ENCODE assay signal across 9 mouse cellular contexts in genomic region chr9:121839622-121839965, GRCm38 (mm10). TPM values are rescaled to one million over a fixed set of nuclear protein-coding genes. Genes with fewer than 3 reads are reported as not detected.
A peak's percentile ranks its signal among the peaks of the same experiment; 100 is the strongest.
DNase-seq lines count a peak whose midpoint lies in the region; ATAC-seq and TF ChIP-seq lines count a peak whose summit lies in the region.
"Had no signal": no experiment of that assay in that cellular context is flagged by ENCODE, and none has a peak within 500 bp of the region (broad histone marks: within the 10 kb centered on the region; RNA-seq: fewer than 3 reads in every experiment).

No protein-coding gene starts in this region.

- ATAC-seq in kidney, embryonic 15.5 days (replicated peaks; ENCODE audit: low FRiP score): peak; percentile 12; the same call in 1 of the 2 replicates
- no peak; the same call in 1 of the 2 replicates for ATAC-seq in embryonic facial prominence, embryonic 13.5 days (ENCODE audit: insufficient number of reproducible peaks, insufficient read depth, low FRiP score, low TSS enrichment, low read depth)
- ATAC-seq in intestine, embryonic 15.5 days: peak; percentile 41; the same call in 1 of the 2 replicates
- peak; percentile 55; the same call in 1 of the 2 replicates for ATAC-seq in midbrain, postnatal 0 days (ENCODE audit: low FRiP score)

- no peaks in the 10 kb centered on the region for H3K36me3 ChIP-seq in kidney, embryonic 15.5 days
- no peaks in the 10 kb centered on the region for H3K36me3 ChIP-seq in embryonic facial prominence, embryonic 13.5 days
- H3K36me3 ChIP-seq in intestine, embryonic 15.5 days: no peaks in the 10 kb centered on the region
- no peaks in the 10 kb centered on the region for H3K36me3 ChIP-seq in midbrain, postnatal 0 days (ENCODE audit: insufficient read depth, low read length)

- 33% methylated on average over 7 of the region's 7 CpGs for WGBS in kidney, embryonic 15.5 days
- WGBS in embryonic facial prominence, embryonic 13.5 days: 34% methylated on average over 7 of the region's 7 CpGs
- 34% methylated on average over 7 of the region's 7 CpGs for WGBS in intestine, embryonic 15.5 days
- 30% methylated on average over 7 of the region's 7 CpGs for WGBS in midbrain, postnatal 0 days

- peak overlapping the region; percentile 60 for H3K4me3 ChIP-seq in kidney, embryonic 15.5 days (replicated peaks)
- H3K4me3 ChIP-seq in embryonic facial prominence, embryonic 13.5 days: peak overlapping the region; percentile 47
- H3K4me3 ChIP-seq in intestine, embryonic 15.5 days (replicated peaks): peak overlapping the region; percentile 46
- H3K4me3 ChIP-seq in midbrain, postnatal 0 days (ENCODE audit: low read depth, low read length): peak overlapping the region; percentile 52

- peaks cover 12% of the 10 kb centered on the region for H3K4me1 ChIP-seq in kidney, embryonic 15.5 days
- 0 out of 2 replicates have a peak, but pooled peaks cover 5% of the 10 kb centered on the region for H3K4me1 ChIP-seq in embryonic facial prominence, embryonic 13.5 days
- 0 out of 2 replicates have a peak, but pooled peaks cover 6% of the 10 kb centered on the region for H3K4me1 ChIP-seq in intestine, embryonic 15.5 days (replicated peaks)
- 0 out of 2 replicates have a peak, but pooled peaks cover 2% of the 10 kb centered on the region for H3K4me1 ChIP-seq in midbrain, postnatal 0 days (ENCODE audit: insufficient read depth, low read length)

- no peaks in the 10 kb centered on the region for H3K27me3 ChIP-seq in kidney, embryonic 15.5 days
- no peaks in the 10 kb centered on the region for H3K27me3 ChIP-seq in embryonic facial prominence, embryonic 13.5 days
- no peaks in the 10 kb centered on the region for H3K27me3 ChIP-seq in intestine, embryonic 15.5 days (replicated peaks)
- H3K27me3 ChIP-seq in midbrain, postnatal 0 days (ENCODE audit: insufficient read depth, low read length): no peaks in the 10 kb centered on the region

- no peaks in the 10 kb centered on the region for H3K9me3 ChIP-seq in kidney, embryonic 15.5 days (replicated peaks)
- H3K9me3 ChIP-seq in embryonic facial prominence, embryonic 13.5 days: no peaks in the 10 kb centered on the region
- 0 out of 2 replicates have a peak, but pooled peaks cover 4% of the 10 kb centered on the region for H3K9me3 ChIP-seq in intestine, embryonic 15.5 days
- H3K9me3 ChIP-seq in midbrain, postnatal 0 days (ENCODE audit: low read length): no peaks in the 10 kb centered on the region

- no peak overlapping the region for H3K27ac ChIP-seq in kidney, embryonic 15.5 days
- no peak overlapping the region for H3K27ac ChIP-seq in embryonic facial prominence, embryonic 13.5 days
- H3K27ac ChIP-seq in intestine, embryonic 15.5 days: no peak overlapping the region
- H3K27ac ChIP-seq in midbrain, postnatal 0 days (ENCODE audit: low read depth, low read length): no peak overlapping the region

- no peak for TF ChIP-seq CTCF in midbrain, postnatal 0 days (IDR thresholded peaks at IDR 0.05)

- H3K4me2 ChIP-seq in kidney, embryonic 15.5 days: peak overlapping the region; percentile 80
- peak overlapping the region; percentile 75 for H3K4me2 ChIP-seq in embryonic facial prominence, embryonic 13.5 days
- H3K4me2 ChIP-seq in intestine, embryonic 15.5 days (replicated peaks): peak overlapping the region; percentile 88
- H3K4me2 ChIP-seq in midbrain, postnatal 0 days (ENCODE audit: low read depth, low read length, poor library complexity, severe bottlenecking): peak overlapping the region; percentile 74

- peak overlapping the region; percentile 52 for H3K9ac ChIP-seq in kidney, embryonic 15.5 days
- H3K9ac ChIP-seq in embryonic facial prominence, embryonic 13.5 days: peak overlapping the region; percentile 73
- peak overlapping the region; percentile 9 for H3K9ac ChIP-seq in intestine, embryonic 15.5 days
- H3K9ac ChIP-seq in midbrain, postnatal 0 days (replicated peaks; ENCODE audit: low read length, poor library complexity, severe bottlenecking): peak overlapping the region; percentile 60; the same call in 1 of the 2 replicates

- DNase-seq in kidney, postnatal 36 days: no peak
- no peak for DNase-seq in midbrain, postnatal 0 days (ENCODE audit: low spot score)
- no peak for DNase-seq in left cerebral cortex, adult 11 months (ENCODE audit: low spot score)
- DNase-seq in adrenal gland, adult (ENCODE audit: inconsistent age in 2 of 2, low spot score in 1 of 2): no peak
- DNase-seq in urinary bladder, adult 18-20 months (ENCODE audit: low spot score in 2 of 2): no peak

RNA-seq across cellular contexts. Expression of gene Ccdc13, which starts 0.3 kb away (rescaled TPM):
- 0.47 and 0.53 TPM in 2 replicates for polyA plus RNA-seq in kidney, embryonic 15.5 days (2015; fragmentation: Nextera tagmentation; extraction: Ambion mirVana)
- polyA plus RNA-seq in embryonic facial prominence, embryonic 13.5 days (2015; fragmentation: Nextera tagmentation; extraction: Ambion mirVana): 0.85 and 1.0 TPM in 2 replicates
- 1.1 and 1.3 TPM in 2 replicates for polyA plus RNA-seq in intestine, embryonic 15.5 days (2015; fragmentation: Nextera tagmentation; extraction: Ambion mirVana)
- total RNA-seq in midbrain, postnatal 0 days (2014; rRNA removed): 2.8 and 3.0 TPM in 2 replicates
- 4.1 and 4.8 TPM in 2 replicates for polyA plus RNA-seq in midbrain, postnatal 0 days (2015; fragmentation: Nextera tagmentation; extraction: Ambion mirVana)
- total RNA-seq: MEL had no signal

RNA-seq across cellular contexts. Expression of gene Higd1a, which starts 18.6 kb away (rescaled TPM):
- 151 and 153 TPM in 2 replicates for polyA plus RNA-seq in kidney, embryonic 15.5 days (2015; fragmentation: Nextera tagmentation; extraction: Ambion mirVana)
- polyA plus RNA-seq in embryonic facial prominence, embryonic 13.5 days (2015; fragmentation: Nextera tagmentation; extraction: Ambion mirVana): 162 and 168 TPM in 2 replicates
- polyA plus RNA-seq in intestine, embryonic 15.5 days (2015; fragmentation: Nextera tagmentation; extraction: Ambion mirVana): 169 and 174 TPM in 2 replicates
- total RNA-seq in midbrain, postnatal 0 days (2014; rRNA removed): 30.6 and 42.8 TPM in 2 replicates
- 179 and 182 TPM in 2 replicates for polyA plus RNA-seq in midbrain, postnatal 0 days (2015; fragmentation: Nextera tagmentation; extraction: Ambion mirVana)

RNA-seq across cellular contexts. Expression of gene Hhatl, which starts 47.3 kb away (rescaled TPM):
- 0.69 and 0.80 TPM in 2 replicates for polyA plus RNA-seq in kidney, embryonic 15.5 days (2015; fragmentation: Nextera tagmentation; extraction: Ambion mirVana)
- polyA plus RNA-seq in embryonic facial prominence, embryonic 13.5 days (2015; fragmentation: Nextera tagmentation; extraction: Ambion mirVana): 0.20 TPM in 1 of 2 replicates, not detected in the other
- polyA plus RNA-seq in intestine, embryonic 15.5 days (2015; fragmentation: Nextera tagmentation; extraction: Ambion mirVana): 1.1 and 1.5 TPM in 2 replicates
- 1.2 and 1.5 TPM in 2 replicates for total RNA-seq in midbrain, postnatal 0 days (2014; rRNA removed)
- polyA plus RNA-seq in midbrain, postnatal 0 days (2015; fragmentation: Nextera tagmentation; extraction: Ambion mirVana): 0.64 and 0.99 TPM in 2 replicates
- total RNA-seq: MEL had no signal

RNA-seq across cellular contexts. Expression of gene Ackr2, which starts 58.6 kb away (rescaled TPM):
- polyA plus RNA-seq in kidney, embryonic 15.5 days (2015; fragmentation: Nextera tagmentation; extraction: Ambion mirVana): 0.40 and 0.57 TPM in 2 replicates
- polyA plus RNA-seq in embryonic facial prominence, embryonic 13.5 days (2015; fragmentation: Nextera tagmentation; extraction: Ambion mirVana): 0.58 TPM in 1 of 2 replicates, not detected in the other
- polyA plus RNA-seq in intestine, embryonic 15.5 days (2015; fragmentation: Nextera tagmentation; extraction: Ambion mirVana): 0.46 and 0.80 TPM in 2 replicates
- 1.7 and 3.0 TPM in 2 replicates for total RNA-seq in midbrain, postnatal 0 days (2014; rRNA removed)
- 0.78 and 0.96 TPM in 2 replicates for polyA plus RNA-seq in midbrain, postnatal 0 days (2015; fragmentation: Nextera tagmentation; extraction: Ambion mirVana)
- total RNA-seq: MEL had no signal

Comparison
In these comparisons a context has a peak if more than half of its experiments do, and no peak if none do; other contexts are left out.
1. H3K9ac ChIP-seq: peak in every context shown above with its lines; median percentile 73 in embryonic facial prominence, embryonic 13.5 days; 60 in midbrain, postnatal 0 days; 52 in kidney, embryonic 15.5 days; 9 in intestine, embryonic 15.5 days.